Mouse (Mus musculus) megakaryocyte-erythroid progenitor cell, adult 5-6 weeks (primary cell): ENCODE results near the gene Plbd1. TPM values are rescaled to one million over a fixed set of nuclear protein-coding genes. Genes with fewer than 3 reads are reported as not detected.

ENCODE experiments used
- ATAC-seq: replicated peaks from 2 replicates; pipeline ENCODE4 v1.8.0; 2016; ENCODE audit warnings: mild to moderate bottlenecking, inconsistent platforms; ENCODE audit not compliant: severe bottlenecking, poor library complexity, low FRiP score, low TSS enrichment
- total RNA-seq, 2 experiments: library from RNA; stranded (forward) in 1 of 2; stranded (reverse) in 1 of 2; fragments of 200-1000, 215-1000 nt in 1 of 2; fragments of >200 nt in 1 of 2; fragmentation: Nextera tagmentation in 1 of 2; gene quantifications; 2 replicates each; pipeline ENCODE4 v1.2.3; 2014 to 2017

Gene Plbd1
- total RNA-seq, 2 experiments from 2014 or later, result 7.1 TPM; not detected in 1

- ATAC-seq, result no peak
These were observed 67.2 kb downstream of the Plbd1 start for GRCm38 (mm10) chr6:136594541-136594940.

DNA sequence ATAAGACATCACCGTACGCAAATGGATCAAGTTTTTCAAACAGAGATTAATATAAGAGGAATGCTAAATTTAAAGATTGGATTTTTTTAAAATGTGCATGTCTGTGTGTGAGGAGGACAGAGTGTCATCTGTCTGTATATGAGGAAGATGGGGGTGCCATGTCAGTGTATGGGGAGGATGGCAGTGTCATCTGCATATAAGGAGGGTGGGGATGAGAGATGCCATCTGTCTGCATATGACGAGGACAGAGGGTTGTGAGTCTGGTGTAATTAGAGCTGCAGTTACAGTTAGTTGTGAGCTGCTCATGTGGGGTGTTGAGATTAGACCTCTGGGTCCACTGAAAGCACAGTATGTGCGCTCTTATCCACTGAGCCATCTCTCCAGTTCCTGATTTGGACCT lies 71.0 kb downstream of the Plbd1 start:
- ATAC-seq, result no peak

GRCm38 (mm10) chr6:136566002-136566401 lies 95.7 kb downstream of the Plbd1 start:
- no peak for ATAC-seq

Other genes starting within 250 kb of the Plbd1 start
- not detected in 2 replicates for gene E330021D16Rik, start 246.4 kb downstream of the Plbd1 start, total RNA-seq (2014; fragmentation: Nextera tagmentation)
- gene E330021D16Rik, start 246.4 kb downstream of the Plbd1 start, total RNA-seq (2017), result not detected in 2 replicates
- gene Atf7ip, start 155.8 kb downstream of the Plbd1 start, total RNA-seq (2014; fragmentation: Nextera tagmentation), result 121 and 135 TPM in 2 replicates
- 50.3 and 61.7 TPM in 2 replicates for gene Atf7ip, start 155.8 kb downstream of the Plbd1 start, total RNA-seq (2017)
- not detected in 2 replicates for gene Gucy2c, start 119.8 kb upstream of the Plbd1 start, total RNA-seq (2014; fragmentation: Nextera tagmentation)
- not detected in 2 replicates for gene Gucy2c, start 119.8 kb upstream of the Plbd1 start, total RNA-seq (2017)
- 28.8 and 33.6 TPM in 2 replicates for gene Hist4h4, start 142.5 kb upstream of the Plbd1 start, total RNA-seq (2014; fragmentation: Nextera tagmentation)
- gene Hist4h4, start 142.5 kb upstream of the Plbd1 start, total RNA-seq (2017), result 19.2 and 39.0 TPM in 2 replicates
- gene H2afj, start 146.3 kb upstream of the Plbd1 start, total RNA-seq (2014; fragmentation: Nextera tagmentation), result 38.7 and 39.4 TPM in 2 replicates
- gene H2afj, start 146.3 kb upstream of the Plbd1 start, total RNA-seq (2017), result 43.2 and 73.2 TPM in 2 replicates
- gene BC049715, start 165.7 kb upstream of the Plbd1 start, total RNA-seq (2014; fragmentation: Nextera tagmentation), result 0.96 and 1.2 TPM in 2 replicates
- 1.0 and 2.5 TPM in 2 replicates for gene BC049715, start 165.7 kb upstream of the Plbd1 start, total RNA-seq (2017)
- gene Wbp11, start 166.3 kb upstream of the Plbd1 start, total RNA-seq (2014; fragmentation: Nextera tagmentation), result 122 and 137 TPM in 2 replicates
- gene Wbp11, start 166.3 kb upstream of the Plbd1 start, total RNA-seq (2017), result 57.0 and 70.7 TPM in 2 replicates
- 1.1 TPM in 1 of 2 replicates, not detected in the other for gene Smco3, start 173.5 kb upstream of the Plbd1 start, total RNA-seq (2014; fragmentation: Nextera tagmentation)
- gene Smco3, start 173.5 kb upstream of the Plbd1 start, total RNA-seq (2017), result 1.2 TPM in 1 of 2 replicates, not detected in the other
- gene Art4, start 195.8 kb upstream of the Plbd1 start, total RNA-seq (2014; fragmentation: Nextera tagmentation), result 9.9 and 10.7 TPM in 2 replicates
- 26.4 and 28.1 TPM in 2 replicates for gene Art4, start 195.8 kb upstream of the Plbd1 start, total RNA-seq (2017)
- not detected in 2 replicates for gene Mgp, start 213.9 kb upstream of the Plbd1 start, total RNA-seq (2014; fragmentation: Nextera tagmentation)
- not detected in 2 replicates for gene Mgp, start 213.9 kb upstream of the Plbd1 start, total RNA-seq (2017)